32 mouse cellular contexts compared by ENCODE assay signal in genomic region chr17:28505591-28505990, GRCm38 (mm10). TPM values are rescaled to one million over a fixed set of nuclear protein-coding genes. Genes with fewer than 3 reads are reported as not detected.
"Had no signal": no experiment of that assay in that cellular context is flagged by ENCODE, and none has a peak within 500 bp of the region (broad histone marks: within the 10 kb centered on the region; RNA-seq: fewer than 3 reads in every experiment).

No protein-coding gene starts in this region.

- H3K9me3 ChIP-seq: liver, embryonic 13.5 days; neural tube, embryonic 12.5 days; neural tube, embryonic 15.5 days had no signal

- H3K27ac ChIP-seq: hindbrain, postnatal 0 days; liver, embryonic 13.5 days; neural tube, embryonic 12.5 days; neural tube, embryonic 15.5 days had no signal

- DNase-seq: kidney, adult 18-20 months; kidney, adult 9 months; kidney, postnatal 14 days; kidney, postnatal 4 days; liver, embryonic 13.5 days; lung, adult 2 months; lung, postnatal 14 days; lung, postnatal 4 days; midbrain, embryonic 14.5 days; right cerebral cortex, adult 18-20 months; right cerebral cortex, postnatal 14 days; right cerebral cortex, postnatal 4 days; spleen, adult 18-20 months had no signal

- H3K36me3 ChIP-seq: liver, embryonic 13.5 days; neural tube, embryonic 12.5 days; neural tube, embryonic 15.5 days had no signal

- H3K9ac ChIP-seq: liver, embryonic 13.5 days; neural tube, embryonic 12.5 days; neural tube, embryonic 15.5 days had no signal

- H3K4me2 ChIP-seq: liver, embryonic 13.5 days; midbrain, embryonic 11.5 days; neural tube, embryonic 12.5 days; neural tube, embryonic 15.5 days had no signal

- H3K4me3 ChIP-seq: liver, embryonic 13.5 days; neural tube, embryonic 12.5 days; neural tube, embryonic 15.5 days had no signal

- H3K27me3 ChIP-seq: neural tube, embryonic 12.5 days; neural tube, embryonic 15.5 days had no signal

- ATAC-seq: hindbrain, postnatal 0 days; inflammation-experienced regulatory T-cells, adult 6 months; intestine, embryonic 16.5 days had no signal

RNA-seq across cellular contexts. Expression of gene Armc12, which starts 25.0 kb away (rescaled TPM):
- total RNA-seq: hindbrain, postnatal 0 days; layer of hippocampus, adult 18-20 months; layer of hippocampus, postnatal 14 days; left cerebral cortex, postnatal 25 days; liver, adult 2 months; megakaryocyte progenitor cell, adult 5-6 weeks; megakaryocyte-erythroid progenitor cell, adult 5-6 weeks; midbrain, postnatal 0 days had no signal
- polyA plus RNA-seq: hindbrain, postnatal 0 days; intestine, embryonic 16.5 days; kidney, embryonic 16.5 days; limb, embryonic 11.5 days; liver, adult 2 months; liver, embryonic 13.5 days; liver, embryonic 16.5 days; lung, adult 2 months; lung, embryonic 16.5 days; midbrain, embryonic 11.5 days; midbrain, embryonic 14.5 days; midbrain, postnatal 0 days; neural tube, embryonic 12.5 days; neural tube, embryonic 15.5 days; stomach, embryonic 16.5 days had no signal

RNA-seq across cellular contexts. Expression of gene Clpsl2, which starts 43.6 kb away (rescaled TPM):
- total RNA-seq: hindbrain, postnatal 0 days; layer of hippocampus, adult 18-20 months; layer of hippocampus, postnatal 14 days; left cerebral cortex, postnatal 25 days; liver, adult 2 months; megakaryocyte progenitor cell, adult 5-6 weeks; megakaryocyte-erythroid progenitor cell, adult 5-6 weeks; midbrain, postnatal 0 days had no signal
- polyA plus RNA-seq: hindbrain, postnatal 0 days; inflammation-experienced regulatory T-cells, adult 6 months; intestine, embryonic 16.5 days; kidney, embryonic 16.5 days; limb, embryonic 11.5 days; limb, embryonic 14.5 days; liver, adult 2 months; liver, embryonic 13.5 days; liver, embryonic 16.5 days; lung, adult 2 months; lung, embryonic 16.5 days; midbrain, embryonic 11.5 days; midbrain, embryonic 14.5 days; midbrain, postnatal 0 days; neural tube, embryonic 12.5 days; neural tube, embryonic 15.5 days; stomach, embryonic 16.5 days had no signal

RNA-seq across cellular contexts. Expression of gene Clps, which starts 55.0 kb away (rescaled TPM):
- total RNA-seq: hindbrain, postnatal 0 days; layer of hippocampus, adult 18-20 months; layer of hippocampus, postnatal 14 days; left cerebral cortex, postnatal 25 days; megakaryocyte progenitor cell, adult 5-6 weeks; megakaryocyte-erythroid progenitor cell, adult 5-6 weeks; midbrain, postnatal 0 days had no signal
- polyA plus RNA-seq: hindbrain, postnatal 0 days; inflammation-experienced regulatory T-cells, adult 6 months; kidney, embryonic 16.5 days; limb, embryonic 11.5 days; midbrain, embryonic 11.5 days; midbrain, embryonic 14.5 days; midbrain, postnatal 0 days; neural tube, embryonic 12.5 days; neural tube, embryonic 15.5 days had no signal
